In the genomic region with DNA sequence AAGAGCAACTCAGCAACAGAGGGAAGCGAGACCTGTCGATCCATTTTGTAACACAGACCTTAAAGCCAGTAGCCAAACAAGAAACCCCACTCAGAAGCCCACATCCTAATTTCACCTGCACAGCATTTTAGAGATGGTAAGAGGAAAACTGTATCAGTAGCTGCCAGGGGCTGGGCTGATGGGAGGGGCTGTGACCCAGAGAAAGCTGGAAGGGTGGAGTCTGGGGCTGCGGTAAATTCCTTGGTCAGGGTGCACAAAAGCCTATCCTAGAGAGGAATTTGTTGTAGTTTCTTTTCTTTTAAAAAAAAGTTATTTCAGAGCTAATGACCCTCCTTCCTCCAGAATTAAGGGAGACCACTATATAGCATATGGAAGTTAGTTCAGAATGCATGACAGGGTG, we compare ENCODE assay signal across 26 mouse cellular contexts. TPM values are rescaled to one million over a fixed set of nuclear protein-coding genes. Genes with fewer than 3 reads are reported as not detected.
DNase-seq lines count a peak whose midpoint lies in the region; ATAC-seq lines count a peak whose summit lies in the region.
"Had no signal": no experiment of that assay in that cellular context is flagged by ENCODE, and none has a peak within 500 bp of the region (broad histone marks: within the 10 kb centered on the region; RNA-seq: fewer than 3 reads in every experiment).

No protein-coding gene starts in this region.

- H3K4me1 ChIP-seq in liver, embryonic 13.5 days (replicated peaks), result peaks cover 17% of the 10 kb centered on the region
- H3K4me1 ChIP-seq in forebrain, embryonic 14.5 days (ENCODE audit: control insufficient read depth, insufficient read depth, low read length), result no peaks in the 10 kb centered on the region
- H3K4me1 ChIP-seq in heart, embryonic 10.5 days, result no peaks in the 10 kb centered on the region
- H3K4me1 ChIP-seq: embryonic facial prominence, embryonic 13.5 days; heart, embryonic 12.5 days had no signal

- DNase-seq in ZHBTc4 (ENCODE audit: low read depth, low spot score), result peak; percentile 48
- DNase-seq in liver, embryonic 13.5 days, result no peak
- DNase-seq in lung, adult 18-20 months, result no peak
- no peak for DNase-seq in forebrain, embryonic 14.5 days (ENCODE audit: low spot score)
- no peak for DNase-seq in heart, embryonic 10.5 days (ENCODE audit: low spot score)
- DNase-seq: adrenal gland, postnatal 10 days; adrenal gland, postnatal 36 days; cerebellum, adult 2 months; cerebellum, adult 9-11 months; cerebellum, postnatal 36 days; embryo, embryonic 11 days; gastrocnemius, postnatal 36 days; heart, adult 2 months; heart, postnatal 10 days; heart, postnatal 4 days had no signal

- peak; percentile 61; the same call in 1 of the 2 replicates for ATAC-seq in erythroid progenitor cell, adult 5-6 weeks (replicated peaks; ENCODE audit: low FRiP score, poor library complexity, severe bottlenecking)
- 0 out of 2 replicates have a peak, but pooled peaks have one; percentile 60 for ATAC-seq in liver, embryonic 13.5 days (ENCODE audit: low read depth)
- no peak for ATAC-seq in forebrain, embryonic 14.5 days
- ATAC-seq: CD4-positive, CD25-positive, alpha-beta regulatory T cell, adult 4 months; forebrain, embryonic 15.5 days; hindbrain, postnatal 0 days; inflammation-experienced regulatory T-cells, adult 6 months; intestine, embryonic 16.5 days had no signal

- no peak overlapping the region for H3K9ac ChIP-seq in liver, embryonic 13.5 days
- H3K9ac ChIP-seq in forebrain, embryonic 14.5 days (ENCODE audit: low read length), result no peak overlapping the region
- H3K9ac ChIP-seq: embryonic facial prominence, embryonic 13.5 days; forebrain, embryonic 15.5 days; heart, embryonic 12.5 days; heart, embryonic 15.5 days; hindbrain, embryonic 14.5 days had no signal

- 75% methylated on average over 3 of the region's 3 CpGs for WGBS in liver, embryonic 13.5 days (ENCODE audit: insufficient replicate concordance)
- 96% methylated on average over 3 of the region's 3 CpGs for WGBS in forebrain, embryonic 14.5 days
- 92% methylated on average over 3 of the region's 3 CpGs for WGBS in heart, embryonic 10.5 days

- no peaks in the 10 kb centered on the region for H3K27me3 ChIP-seq in liver, embryonic 13.5 days
- H3K27me3 ChIP-seq in forebrain, embryonic 14.5 days (replicated peaks; ENCODE audit: control insufficient read depth, insufficient read depth, low read length), result no peaks in the 10 kb centered on the region
- H3K27me3 ChIP-seq in heart, embryonic 10.5 days (ENCODE audit: insufficient read depth, poor library complexity, severe bottlenecking), result no peaks in the 10 kb centered on the region
- H3K27me3 ChIP-seq: embryonic facial prominence, embryonic 13.5 days; forebrain, embryonic 15.5 days; heart, embryonic 12.5 days; heart, embryonic 15.5 days had no signal

- no peak overlapping the region for H3K4me2 ChIP-seq in liver, embryonic 13.5 days
- H3K4me2 ChIP-seq in forebrain, embryonic 14.5 days (ENCODE audit: low read length), result no peak overlapping the region
- H3K4me2 ChIP-seq: embryonic facial prominence, embryonic 13.5 days; forebrain, embryonic 15.5 days; heart, embryonic 12.5 days; heart, embryonic 15.5 days; hindbrain, embryonic 14.5 days had no signal

- H3K27ac ChIP-seq in liver, embryonic 13.5 days, result no peak overlapping the region
- no peak overlapping the region for H3K27ac ChIP-seq in forebrain, embryonic 14.5 days (ENCODE audit: low read depth, low read length)
- no peak overlapping the region for H3K27ac ChIP-seq in heart, embryonic 10.5 days
- H3K27ac ChIP-seq: embryonic facial prominence, embryonic 10.5 days; embryonic facial prominence, embryonic 13.5 days; forebrain, embryonic 15.5 days; heart, adult 2 months; heart, embryonic 15.5 days; hindbrain, embryonic 14.5 days; hindbrain, postnatal 0 days had no signal

- peaks cover 56% of the 10 kb centered on the region for H3K36me3 ChIP-seq in liver, embryonic 13.5 days
- peaks cover 50% of the 10 kb centered on the region for H3K36me3 ChIP-seq in forebrain, embryonic 14.5 days (ENCODE audit: control insufficient read depth, insufficient read depth, low read length)
- H3K36me3 ChIP-seq in heart, embryonic 10.5 days, result peaks cover 58% of the 10 kb centered on the region

- H3K9me3 ChIP-seq in liver, embryonic 13.5 days (replicated peaks), result no peaks in the 10 kb centered on the region
- H3K9me3 ChIP-seq in forebrain, embryonic 14.5 days (replicated peaks; ENCODE audit: control insufficient read depth, low read length), result no peaks in the 10 kb centered on the region
- no peaks in the 10 kb centered on the region for H3K9me3 ChIP-seq in heart, embryonic 10.5 days
- H3K9me3 ChIP-seq: embryonic facial prominence, embryonic 10.5 days; embryonic facial prominence, embryonic 13.5 days; forebrain, embryonic 15.5 days; heart, embryonic 12.5 days; heart, embryonic 15.5 days had no signal

- H3K4me3 ChIP-seq in liver, embryonic 13.5 days (replicated peaks), result no peak overlapping the region
- no peak overlapping the region for H3K4me3 ChIP-seq in forebrain, embryonic 14.5 days (ENCODE audit: low read depth, low read length)
- H3K4me3 ChIP-seq in heart, embryonic 10.5 days, result no peak overlapping the region
- H3K4me3 ChIP-seq: embryonic facial prominence, embryonic 10.5 days; embryonic facial prominence, embryonic 13.5 days; forebrain, embryonic 15.5 days; heart, adult 2 months; heart, embryonic 12.5 days; heart, embryonic 15.5 days had no signal

RNA-seq across cellular contexts. Expression of a gene that starts 19.0 kb away (rescaled TPM):
- total RNA-seq in erythroid progenitor cell, adult 5-6 weeks (2015; ENCODE audit: low replicate concordance), result 100 and 107 TPM in 2 replicates
- 35.4 and 47.7 TPM in 2 replicates for total RNA-seq in erythroid progenitor cell, adult 5-6 weeks (2017; ENCODE audit: low replicate concordance)
- 29.0 and 40.3 TPM in 2 replicates for polyA plus RNA-seq in liver, embryonic 13.5 days (2015; fragmentation: Nextera tagmentation; extraction: Ambion mirVana)
- 35.2 and 44.3 TPM in 2 replicates for polyA plus RNA-seq in forebrain, embryonic 14.5 days (2014; fragmentation: Nextera tagmentation; extraction: Ambion mirVana)
- 38.0 and 39.9 TPM in 2 replicates for polyA plus RNA-seq in heart, embryonic 10.5 days (2016; fragmentation: Nextera tagmentation; extraction: Ambion mirVana)

RNA-seq across cellular contexts. Expression of a gene that starts 27.0 kb away (rescaled TPM):
- 5.0 and 15.5 TPM in 2 replicates for total RNA-seq in erythroid progenitor cell, adult 5-6 weeks (2015; ENCODE audit: low replicate concordance)
- total RNA-seq in erythroid progenitor cell, adult 5-6 weeks (2017; ENCODE audit: low replicate concordance), result 1.5 TPM in 1 of 2 replicates, not detected in the other
- 5.0 and 5.6 TPM in 2 replicates for polyA plus RNA-seq in liver, embryonic 13.5 days (2015; fragmentation: Nextera tagmentation; extraction: Ambion mirVana)
- 13.0 and 13.3 TPM in 2 replicates for polyA plus RNA-seq in forebrain, embryonic 14.5 days (2014; fragmentation: Nextera tagmentation; extraction: Ambion mirVana)
- 4.3 and 5.8 TPM in 2 replicates for polyA plus RNA-seq in heart, embryonic 10.5 days (2016; fragmentation: Nextera tagmentation; extraction: Ambion mirVana)

RNA-seq across cellular contexts. Expression of a gene that starts 30.8 kb away (rescaled TPM):
- total RNA-seq in erythroid progenitor cell, adult 5-6 weeks (2015; ENCODE audit: low replicate concordance), result 10.8 and 10.9 TPM in 2 replicates
- 18.4 and 22.8 TPM in 2 replicates for total RNA-seq in erythroid progenitor cell, adult 5-6 weeks (2017; ENCODE audit: low replicate concordance)
- 26.4 and 37.1 TPM in 2 replicates for polyA plus RNA-seq in liver, embryonic 13.5 days (2015; fragmentation: Nextera tagmentation; extraction: Ambion mirVana)
- polyA plus RNA-seq in forebrain, embryonic 14.5 days (2014; fragmentation: Nextera tagmentation; extraction: Ambion mirVana), result 33.5 and 34.6 TPM in 2 replicates
- 24.5 and 28.8 TPM in 2 replicates for polyA plus RNA-seq in heart, embryonic 10.5 days (2016; fragmentation: Nextera tagmentation; extraction: Ambion mirVana)

RNA-seq across cellular contexts. Expression of a gene that starts 37.8 kb away (rescaled TPM):
- total RNA-seq in erythroid progenitor cell, adult 5-6 weeks (2015; ENCODE audit: low replicate concordance), result 0.42 TPM in 1 of 2 replicates, not detected in the other
- 0.39 and 1.6 TPM in 2 replicates for total RNA-seq in erythroid progenitor cell, adult 5-6 weeks (2017; ENCODE audit: low replicate concordance)
- 0.86 and 1.0 TPM in 2 replicates for polyA plus RNA-seq in liver, embryonic 13.5 days (2015; fragmentation: Nextera tagmentation; extraction: Ambion mirVana)
- 6.9 and 8.0 TPM in 2 replicates for polyA plus RNA-seq in forebrain, embryonic 14.5 days (2014; fragmentation: Nextera tagmentation; extraction: Ambion mirVana)
- polyA plus RNA-seq in heart, embryonic 10.5 days (2016; fragmentation: Nextera tagmentation; extraction: Ambion mirVana), result 1.5 and 2.5 TPM in 2 replicates
